Mouse (Mus musculus): ENCODE data around the gene Stag2. TPM values are rescaled to one million over a fixed set of nuclear protein-coding genes. Genes with fewer than 3 reads are reported as not detected.

Gene Stag2
- total RNA-seq, 2 experiments from 2014 or later: 57.6 to 155 TPM

DNA sequence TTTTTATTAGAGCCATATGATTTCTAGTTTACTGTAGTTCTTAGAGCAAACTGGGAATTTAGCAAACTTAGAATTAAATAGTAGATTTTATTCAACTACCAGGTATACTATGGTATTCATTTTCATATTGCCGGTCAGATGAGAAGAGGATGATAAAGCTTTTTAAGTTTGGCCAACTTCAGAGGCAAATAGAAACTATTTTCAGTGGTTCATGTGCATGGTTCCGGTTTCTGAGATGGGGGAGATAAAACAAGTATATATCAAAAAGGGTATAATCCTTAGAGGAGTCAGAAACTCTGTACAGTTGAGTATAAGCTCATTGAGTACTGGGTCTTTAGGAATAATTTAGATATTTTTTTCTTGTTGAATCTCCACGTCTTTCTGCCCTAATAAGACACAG, 45.5 kb downstream of the Stag2 start:
- no peak for ATAC-seq (replicated peaks; ENCODE audit: low FRiP score, poor library complexity, severe bottlenecking)

DNA sequence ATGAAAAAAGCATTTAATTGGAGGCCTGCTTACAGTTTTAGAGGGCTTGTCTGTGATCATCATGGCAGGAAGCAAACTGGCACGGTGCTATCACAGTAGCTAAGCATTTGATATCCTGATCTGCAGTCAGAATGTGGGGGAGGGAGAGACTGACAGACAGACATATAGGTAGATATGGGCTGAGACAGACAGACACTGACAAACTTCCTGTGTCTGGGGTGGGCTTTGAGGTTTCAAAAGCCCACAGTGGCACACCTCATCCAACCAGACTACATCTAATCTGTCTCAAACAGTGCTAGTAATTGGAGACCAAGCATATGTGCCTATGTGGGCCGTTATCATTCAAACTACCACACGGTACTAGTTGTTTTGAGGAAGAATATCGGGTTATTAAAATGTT, 53.4 kb downstream of the Stag2 start:
- ATAC-seq (replicated peaks; ENCODE audit: low FRiP score, poor library complexity, severe bottlenecking): no peak

DNA sequence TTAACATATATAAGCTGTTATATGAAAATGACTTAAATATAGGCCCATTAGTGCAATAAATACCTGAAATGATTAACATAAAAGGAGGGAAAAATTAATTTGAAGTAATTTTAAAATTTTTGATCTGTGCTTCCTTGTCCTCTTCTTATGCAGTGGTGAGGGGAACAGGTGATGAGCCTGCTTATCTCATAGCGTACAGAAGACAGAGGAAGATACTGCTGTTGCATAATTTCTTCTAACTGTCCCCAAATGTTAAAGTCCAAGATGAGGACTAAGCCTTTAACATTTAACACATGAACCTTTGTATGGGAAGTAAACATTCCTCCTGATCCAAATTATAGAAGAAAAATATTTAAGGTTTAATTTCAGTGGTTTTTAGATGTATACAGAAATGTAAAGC, 66.6 kb downstream of the Stag2 start:
- ATAC-seq (replicated peaks; ENCODE audit: low FRiP score, poor library complexity, severe bottlenecking): no peak

DNA sequence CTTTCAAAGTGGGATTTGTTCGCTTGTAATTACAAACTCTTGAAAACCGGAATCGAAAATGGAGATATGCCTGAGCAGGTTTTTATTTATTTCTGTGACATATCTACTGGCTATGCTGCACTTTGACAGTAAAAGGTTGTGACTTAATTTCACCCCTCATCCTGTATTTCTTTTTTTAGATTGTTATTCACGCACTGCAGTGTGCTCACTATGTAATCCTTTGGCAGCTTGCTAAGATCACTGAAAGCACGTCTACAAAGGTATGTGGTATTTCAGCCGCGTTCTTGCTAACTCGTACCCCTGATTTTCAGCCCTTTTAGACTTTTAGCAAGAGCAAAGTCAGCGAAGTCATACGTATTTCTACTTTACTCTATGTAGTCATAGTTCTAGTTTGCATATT, 101.2 kb downstream of the Stag2 start:
- no peak for ATAC-seq (replicated peaks; ENCODE audit: low FRiP score, poor library complexity, severe bottlenecking)

DNA sequence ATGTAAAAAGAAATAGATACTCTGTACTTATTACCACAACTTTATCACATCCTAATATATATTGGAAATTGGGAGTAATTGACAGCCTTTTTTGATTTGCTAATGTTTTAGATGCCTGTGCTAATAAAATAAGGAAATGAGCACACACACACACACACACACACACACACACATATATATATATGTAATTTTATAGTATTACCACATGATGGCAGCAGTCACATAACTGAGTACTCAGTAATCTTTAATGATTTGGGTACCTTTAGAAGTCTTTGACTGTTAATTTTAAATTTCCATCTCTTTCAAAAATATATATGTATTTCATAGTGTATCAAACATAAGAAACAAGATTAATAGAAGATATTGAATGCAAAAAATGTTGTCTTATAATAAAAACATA, 123.6 kb downstream of the Stag2 start:
- ATAC-seq (replicated peaks; ENCODE audit: low FRiP score, poor library complexity, severe bottlenecking): no peak

DNA sequence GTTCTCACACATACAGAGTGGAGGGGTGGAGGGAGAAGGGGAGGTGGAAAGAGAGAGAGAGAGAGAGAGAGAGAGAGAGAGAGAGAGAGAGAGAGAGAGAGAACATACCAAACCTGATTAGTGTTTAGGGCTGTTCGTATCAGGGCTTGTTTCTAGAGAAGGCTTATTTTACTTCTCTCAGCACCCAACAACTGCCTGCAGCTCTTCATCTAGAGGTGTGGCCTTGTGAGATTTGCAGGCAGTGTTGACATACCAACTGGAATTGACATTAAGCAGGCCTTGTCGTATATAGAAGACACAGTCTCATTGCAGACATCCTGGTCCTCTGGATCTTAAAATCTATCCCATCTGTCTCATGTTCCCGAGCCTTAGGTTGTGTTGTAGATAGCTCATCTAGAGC, 141.1 kb downstream of the Stag2 start:
- no peak for ATAC-seq (replicated peaks; ENCODE audit: low FRiP score, poor library complexity, severe bottlenecking)

DNA sequence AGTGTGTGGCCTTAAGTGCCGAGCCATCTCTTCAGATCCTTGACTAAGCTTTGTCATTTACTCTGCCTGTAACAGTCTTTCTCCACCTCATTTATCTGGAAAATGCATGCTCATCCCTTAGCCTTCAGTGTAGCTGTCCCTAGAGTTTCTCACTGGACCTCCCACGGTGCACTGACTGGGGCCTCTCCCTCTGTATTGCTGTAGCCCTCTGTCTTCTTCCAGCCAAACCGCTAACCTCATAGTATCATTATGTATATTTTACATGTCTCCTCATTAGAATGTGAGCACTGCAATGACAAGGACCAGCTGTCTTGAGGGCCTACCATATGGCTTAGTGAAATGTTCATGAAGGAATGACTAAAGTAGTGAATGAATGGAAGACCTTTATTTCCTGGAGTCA, 166.1 kb downstream of the Stag2 start:
- no peak for ATAC-seq (replicated peaks; ENCODE audit: low FRiP score, poor library complexity, severe bottlenecking)

DNA sequence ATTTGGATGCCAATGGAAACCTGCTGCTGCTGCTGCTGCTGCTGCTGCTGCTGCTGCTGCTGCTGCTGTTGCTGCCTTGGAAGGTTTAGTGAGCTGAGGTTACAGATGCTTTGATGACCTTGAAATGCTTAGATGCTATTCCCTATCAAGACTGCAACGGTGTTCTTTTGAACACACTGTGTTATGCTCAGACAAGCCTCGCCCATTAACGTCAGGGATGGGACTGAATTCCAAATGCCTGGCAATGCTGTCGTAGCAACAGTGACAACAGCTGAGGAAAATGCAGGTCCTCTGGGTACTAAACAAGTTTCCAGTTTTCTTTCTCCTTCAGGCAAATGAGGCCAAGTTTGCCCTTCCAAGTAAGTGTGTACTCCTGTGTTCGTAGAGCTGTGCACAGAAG, 171.3 kb downstream of the Stag2 start:
- ATAC-seq (replicated peaks; ENCODE audit: low FRiP score, poor library complexity, severe bottlenecking): no peak

DNA sequence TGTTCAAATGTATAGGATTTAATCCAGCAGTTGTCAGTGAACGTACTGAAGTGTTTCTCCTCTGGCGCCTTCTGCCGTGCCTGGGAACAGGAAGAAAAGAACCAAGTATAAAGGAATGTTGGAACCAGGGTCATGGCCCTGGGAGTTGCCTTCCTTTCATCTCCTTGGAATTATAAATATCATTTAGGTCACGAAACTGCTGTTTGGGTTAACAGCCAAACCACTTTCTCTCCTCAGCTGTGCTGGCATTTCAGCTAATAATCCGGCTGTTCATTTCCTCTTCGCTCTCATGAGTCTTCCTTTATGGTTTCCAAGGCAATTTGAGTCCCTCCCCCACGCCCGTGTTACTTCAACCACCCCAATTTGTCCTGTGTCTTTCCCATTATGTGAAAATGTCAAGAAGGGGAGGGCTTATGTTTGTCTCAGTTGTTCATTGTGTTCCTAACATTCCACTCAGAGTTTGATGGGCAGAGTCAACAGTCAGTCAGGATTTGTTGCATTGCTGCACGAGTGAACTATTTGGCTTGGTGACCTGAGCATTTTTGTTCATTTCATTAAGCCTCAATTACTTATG, 172.2 kb downstream of the Stag2 start:
- no peak for ATAC-seq (replicated peaks; ENCODE audit: low FRiP score, poor library complexity, severe bottlenecking)

DNA sequence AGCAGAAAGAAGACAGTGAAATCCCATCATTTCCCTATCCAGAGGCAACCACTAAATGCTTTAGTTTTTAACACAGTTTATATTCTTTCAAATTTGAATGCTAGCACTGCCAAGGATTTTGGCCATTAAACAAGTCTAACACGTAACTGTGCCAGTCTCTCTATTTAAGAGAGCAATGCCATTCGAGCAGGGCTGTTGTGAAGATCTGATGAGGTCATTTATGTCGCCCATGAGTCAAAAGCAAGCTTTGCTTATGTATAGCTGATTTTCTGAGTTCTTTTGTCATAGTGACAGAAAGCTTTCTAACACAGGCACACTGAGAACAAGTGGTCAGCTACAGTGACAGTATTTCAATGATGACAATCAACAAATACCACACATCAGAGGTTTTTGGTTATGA, 175.7 kb downstream of the Stag2 start:
- no peak for ATAC-seq (replicated peaks; ENCODE audit: low FRiP score, poor library complexity, severe bottlenecking)

Other genes starting within 250 kb of the Stag2 start
- 60.0 and 64.2 TPM in 2 replicates for gene Thoc2, start 228.6 kb upstream of the Stag2 start, total RNA-seq (2015; ENCODE audit: low replicate concordance)
- 90.0 and 102 TPM in 2 replicates for gene Thoc2, start 228.6 kb upstream of the Stag2 start, total RNA-seq (2017; ENCODE audit: low replicate concordance)
- 24.2 and 26.3 TPM in 2 replicates for gene Xiap, start 89.6 kb upstream of the Stag2 start, total RNA-seq (2015; ENCODE audit: low replicate concordance)
- gene Xiap, start 89.6 kb upstream of the Stag2 start, total RNA-seq (2017; ENCODE audit: low replicate concordance): 23.9 and 33.6 TPM in 2 replicates

Measured in erythroblast, adult 5-6 weeks (primary cell).